Mouse (Mus musculus): ENCODE results near the gene Gna13. TPM values are rescaled to one million over a fixed set of nuclear protein-coding genes. Genes with fewer than 3 reads are reported as not detected.
"Not testable (repeated sequence)": the region's sequence is repeated elsewhere in the genome, so short reads cannot be mapped to it uniquely, and the experiment has no call there.

The Gna13 gene
- polyA plus RNA-seq, 1 experiment = 65.1 TPM

GRCm38 (mm10) chr11:109334773-109335172 is 27.9 kb upstream of the Gna13 start:
- Histone ChIP-seq H3K27me3 (ENCODE audit: control insufficient read depth, insufficient read depth, low read length, poor library complexity, severe bottlenecking) (no peaks in the 10 kb centered on the region), H3K27ac (ENCODE audit: insufficient read depth, low read length) (no peak overlapping the region), H3K4me3 (ENCODE audit: low read depth, low read length) (no peak overlapping the region), H3K9me3 (replicated peaks; ENCODE audit: control insufficient read depth, insufficient read depth, low read length, poor library complexity, severe bottlenecking) (no peaks in the 10 kb centered on the region), H3K9ac (ENCODE audit: low read depth, poor library complexity, severe bottlenecking) (no peak overlapping the region), H3K36me3 (ENCODE audit: control insufficient read depth, insufficient read depth, low read length, poor library complexity, severe bottlenecking) (no peaks in the 10 kb centered on the region), H3K4me1 (ENCODE audit: control insufficient read depth, insufficient read depth, low read length) (no peaks in the 10 kb centered on the region)
- no peak for TF ChIP-seq EP300 (IDR thresholded peaks at IDR 0.05; ENCODE audit: insufficient read depth, low read depth, low read length)
- no peak for TF ChIP-seq POLR2A (IDR thresholded peaks at IDR 0.05; ENCODE audit: insufficient read depth, low read length)
- no peak for TF ChIP-seq CTCF (IDR thresholded peaks at IDR 0.05; ENCODE audit: low read depth, low read length)

- H3K27ac ChIP-seq (ENCODE audit: insufficient read depth, low read length) = no peak overlapping the region
- no peak overlapping the region for H3K9ac ChIP-seq (ENCODE audit: low read depth, poor library complexity, severe bottlenecking)
- H3K4me3 ChIP-seq (ENCODE audit: low read depth, low read length) = no peak overlapping the region
- no peaks in the 10 kb centered on the region for H3K9me3 ChIP-seq (replicated peaks; ENCODE audit: control insufficient read depth, insufficient read depth, low read length, poor library complexity, severe bottlenecking)
- H3K27me3 ChIP-seq (ENCODE audit: control insufficient read depth, insufficient read depth, low read length, poor library complexity, severe bottlenecking) = no peaks in the 10 kb centered on the region
- H3K4me1 ChIP-seq (ENCODE audit: control insufficient read depth, insufficient read depth, low read length) = no peaks in the 10 kb centered on the region
- no peak for TF ChIP-seq EP300 (IDR thresholded peaks at IDR 0.05; ENCODE audit: insufficient read depth, low read depth, low read length)
- no peak for TF ChIP-seq POLR2A (IDR thresholded peaks at IDR 0.05; ENCODE audit: insufficient read depth, low read length)
- TF ChIP-seq CTCF (IDR thresholded peaks at IDR 0.05; ENCODE audit: low read depth, low read length) = no peak
- H3K36me3 ChIP-seq (ENCODE audit: control insufficient read depth, insufficient read depth, low read length, poor library complexity, severe bottlenecking) = no peaks in the 10 kb centered on the region
Observed at GRCm38 (mm10) chr11:109335890-109336289, 26.7 kb upstream of the Gna13 start.

GRCm38 (mm10) chr11:109339155-109339938 is 23.3 kb upstream of the Gna13 start:
- H3K9me3 ChIP-seq (replicated peaks; ENCODE audit: control insufficient read depth, insufficient read depth, low read length, poor library complexity, severe bottlenecking) = no peaks in the 10 kb centered on the region
- H3K27me3 ChIP-seq (ENCODE audit: control insufficient read depth, insufficient read depth, low read length, poor library complexity, severe bottlenecking) = no peaks in the 10 kb centered on the region
- no peak overlapping the region for H3K4me3 ChIP-seq (ENCODE audit: low read depth, low read length)
- H3K27ac ChIP-seq (ENCODE audit: insufficient read depth, low read length) = no peak overlapping the region
- H3K36me3 ChIP-seq (ENCODE audit: control insufficient read depth, insufficient read depth, low read length, poor library complexity, severe bottlenecking) = no peaks in the 10 kb centered on the region
- TF ChIP-seq EP300 (IDR thresholded peaks at IDR 0.05; ENCODE audit: insufficient read depth, low read depth, low read length) = no peak
- TF ChIP-seq POLR2A (IDR thresholded peaks at IDR 0.05; ENCODE audit: insufficient read depth, low read length) = no peak
- no peak for TF ChIP-seq CTCF (IDR thresholded peaks at IDR 0.05; ENCODE audit: low read depth, low read length)
- H3K9ac ChIP-seq (ENCODE audit: low read depth, poor library complexity, severe bottlenecking) = no peak overlapping the region
- H3K4me1 ChIP-seq (ENCODE audit: control insufficient read depth, insufficient read depth, low read length) = peaks cover 2% of the 10 kb centered on the region

- no peaks in the 10 kb centered on the region for H3K36me3 ChIP-seq (ENCODE audit: control insufficient read depth, insufficient read depth, low read length, poor library complexity, severe bottlenecking)
- no peak overlapping the region for H3K9ac ChIP-seq (ENCODE audit: low read depth, poor library complexity, severe bottlenecking)
- peaks cover 2% of the 10 kb centered on the region for H3K4me1 ChIP-seq (ENCODE audit: control insufficient read depth, insufficient read depth, low read length)
- H3K27ac ChIP-seq (ENCODE audit: insufficient read depth, low read length) = no peak overlapping the region
- H3K27me3 ChIP-seq (ENCODE audit: control insufficient read depth, insufficient read depth, low read length, poor library complexity, severe bottlenecking) = no peaks in the 10 kb centered on the region
- no peaks in the 10 kb centered on the region for H3K9me3 ChIP-seq (replicated peaks; ENCODE audit: control insufficient read depth, insufficient read depth, low read length, poor library complexity, severe bottlenecking)
- no peak overlapping the region for H3K4me3 ChIP-seq (ENCODE audit: low read depth, low read length)
- TF ChIP-seq POLR2A (IDR thresholded peaks at IDR 0.05; ENCODE audit: insufficient read depth, low read length) = no peak
- TF ChIP-seq EP300 (IDR thresholded peaks at IDR 0.05; ENCODE audit: insufficient read depth, low read depth, low read length) = no peak
- no peak for TF ChIP-seq CTCF (IDR thresholded peaks at IDR 0.05; ENCODE audit: low read depth, low read length)
Observed at GRCm38 (mm10) chr11:109340541-109340940, 22.1 kb upstream of the Gna13 start.

GRCm38 (mm10) chr11:109342666-109343065 is 20.0 kb upstream of the Gna13 start:
- H3K4me3 ChIP-seq (ENCODE audit: low read depth, low read length); H3K27me3 ChIP-seq (ENCODE audit: control insufficient read depth, insufficient read depth, low read length, poor library complexity, severe bottlenecking); H3K9ac ChIP-seq (ENCODE audit: low read depth, poor library complexity, severe bottlenecking); H3K9me3 ChIP-seq (replicated peaks; ENCODE audit: control insufficient read depth, insufficient read depth, low read length, poor library complexity, severe bottlenecking); H3K27ac ChIP-seq (ENCODE audit: insufficient read depth, low read length); H3K4me1 ChIP-seq (ENCODE audit: control insufficient read depth, insufficient read depth, low read length); H3K36me3 ChIP-seq (ENCODE audit: control insufficient read depth, insufficient read depth, low read length, poor library complexity, severe bottlenecking): not testable (repeated sequence)

- no peaks in the 10 kb centered on the region for H3K36me3 ChIP-seq (ENCODE audit: control insufficient read depth, insufficient read depth, low read length, poor library complexity, severe bottlenecking)
- peaks cover 6% of the 10 kb centered on the region for H3K4me1 ChIP-seq (ENCODE audit: control insufficient read depth, insufficient read depth, low read length)
- no peak overlapping the region for H3K4me3 ChIP-seq (ENCODE audit: low read depth, low read length)
- no peak overlapping the region for H3K9ac ChIP-seq (ENCODE audit: low read depth, poor library complexity, severe bottlenecking)
- no peaks in the 10 kb centered on the region for H3K9me3 ChIP-seq (replicated peaks; ENCODE audit: control insufficient read depth, insufficient read depth, low read length, poor library complexity, severe bottlenecking)
- TF ChIP-seq CTCF (IDR thresholded peaks at IDR 0.05; ENCODE audit: low read depth, low read length) = no peak
- no peak for TF ChIP-seq EP300 (IDR thresholded peaks at IDR 0.05; ENCODE audit: insufficient read depth, low read depth, low read length)
- TF ChIP-seq POLR2A (IDR thresholded peaks at IDR 0.05; ENCODE audit: insufficient read depth, low read length) = no peak
- no peak overlapping the region for H3K27ac ChIP-seq (ENCODE audit: insufficient read depth, low read length)
- no peaks in the 10 kb centered on the region for H3K27me3 ChIP-seq (ENCODE audit: control insufficient read depth, insufficient read depth, low read length, poor library complexity, severe bottlenecking)
Observed at GRCm38 (mm10) chr11:109343558-109343957, 19.1 kb upstream of the Gna13 start.
